Mouse (Mus musculus): ENCODE measurements around the gene Gm20388. TPM values are rescaled to one million over a fixed set of nuclear protein-coding genes. Genes with fewer than 3 reads are reported as not detected.
A peak's percentile ranks its signal among the peaks of the same experiment; 100 is the strongest.

Gene Gm20388
- total RNA-seq, 2 experiments from 2014 or later = 6.8 to 7.8 TPM

GRCm38 (mm10) chr8:120036578-120036977 is 125.9 kb downstream of the Gm20388 start:
- intact Hi-C loops (cut with DNase I) = no loop called here
- DNase-seq = no peak

DNA sequence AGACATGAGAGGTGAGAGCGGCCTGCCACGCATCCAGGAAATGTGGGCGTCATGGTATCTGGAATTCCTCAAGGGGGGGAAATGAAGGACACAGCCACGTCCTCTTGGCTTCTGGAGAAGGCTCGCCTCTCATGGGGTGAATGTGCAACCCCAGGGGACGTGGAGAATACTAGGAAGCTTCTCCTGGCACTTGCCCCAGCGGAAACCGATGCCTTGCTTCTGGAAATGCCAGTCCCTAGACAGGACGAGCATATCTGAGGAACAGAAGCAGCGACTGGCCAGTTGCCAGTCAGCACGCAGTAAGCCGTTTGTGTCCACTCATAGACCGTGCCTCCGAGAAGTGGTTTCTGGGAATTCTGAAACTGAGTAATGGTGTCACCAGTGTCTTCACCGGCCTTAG is 126.6 kb downstream of the Gm20388 start:
- no peak for DNase-seq
- intact Hi-C loops (cut with DNase I) = no loop called here

- DNase-seq = no peak
- intact Hi-C loops (cut with DNase I) = no loop called here
Measured at GRCm38 (mm10) chr8:120037611-120038010, 127.0 kb downstream of the Gm20388 start.

- intact Hi-C loops (cut with DNase I) = no loop called here
- no peak for DNase-seq
Measured at GRCm38 (mm10) chr8:120038741-120039140, 128.1 kb downstream of the Gm20388 start.

DNA sequence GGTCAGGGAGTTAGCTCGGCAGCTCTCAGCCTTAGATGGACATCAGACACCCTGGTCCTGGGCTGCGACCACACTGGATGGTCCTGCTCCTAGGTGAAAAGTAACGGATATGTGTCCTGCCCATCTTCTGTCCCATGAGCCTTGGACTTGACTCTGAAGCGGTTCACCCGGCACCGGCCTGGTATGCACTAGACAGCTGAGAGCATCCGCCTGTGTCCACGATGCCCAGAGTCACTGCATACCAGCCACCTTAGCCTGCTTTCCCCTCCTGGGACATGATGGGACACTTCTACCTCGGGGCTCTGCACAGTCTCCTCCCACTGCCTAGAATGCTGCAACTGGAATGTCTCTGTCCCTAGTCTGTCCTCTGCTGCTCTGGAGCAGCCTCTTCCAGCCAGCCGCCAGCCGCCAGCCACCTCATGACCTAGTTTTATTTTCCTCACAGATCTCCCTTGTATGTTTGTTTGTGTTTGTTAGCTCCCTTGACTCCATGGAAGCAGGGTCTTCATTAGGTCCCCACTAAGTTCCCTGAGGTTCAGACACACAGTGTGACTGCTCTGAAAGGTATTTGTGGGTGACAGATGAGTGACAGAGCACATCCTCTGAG is 128.8 kb downstream of the Gm20388 start:
- no peak for DNase-seq
- intact Hi-C loops (cut with DNase I) = no loop called here

- DNase-seq = no peak
- intact Hi-C loops (cut with DNase I) = no loop called here
Measured at GRCm38 (mm10) chr8:120040861-120041260, 130.2 kb downstream of the Gm20388 start.

GRCm38 (mm10) chr8:120042542-120043312 is 132.1 kb downstream of the Gm20388 start:
- DNase-seq = no peak
- intact Hi-C loops (cut with DNase I) = no loop called here

DNA sequence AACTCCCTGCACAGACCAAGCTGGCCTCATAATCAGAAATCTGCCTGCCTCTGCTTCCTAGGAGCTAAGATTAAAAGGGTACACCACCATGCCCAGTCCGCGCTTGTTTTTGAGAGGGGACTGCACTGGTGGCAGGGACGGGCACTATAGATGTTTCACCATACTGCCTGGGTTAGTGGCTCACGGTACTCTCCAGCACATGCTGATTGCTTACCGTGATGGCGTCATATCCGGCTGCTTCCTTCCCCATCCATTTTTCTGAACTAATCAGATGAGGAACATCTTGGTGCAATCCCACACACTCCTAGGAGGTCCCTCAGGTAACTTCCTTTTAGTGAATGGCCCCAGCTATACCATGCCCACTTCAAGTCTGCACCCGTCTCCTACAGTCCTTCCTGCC is 134.3 kb downstream of the Gm20388 start:
- intact Hi-C loops (cut with DNase I) = no loop called here
- DNase-seq = no peak

GRCm38 (mm10) chr8:120045471-120045870 is 134.8 kb downstream of the Gm20388 start:
- DNase-seq = no peak
- intact Hi-C loops (cut with DNase I) = no loop called here

DNA sequence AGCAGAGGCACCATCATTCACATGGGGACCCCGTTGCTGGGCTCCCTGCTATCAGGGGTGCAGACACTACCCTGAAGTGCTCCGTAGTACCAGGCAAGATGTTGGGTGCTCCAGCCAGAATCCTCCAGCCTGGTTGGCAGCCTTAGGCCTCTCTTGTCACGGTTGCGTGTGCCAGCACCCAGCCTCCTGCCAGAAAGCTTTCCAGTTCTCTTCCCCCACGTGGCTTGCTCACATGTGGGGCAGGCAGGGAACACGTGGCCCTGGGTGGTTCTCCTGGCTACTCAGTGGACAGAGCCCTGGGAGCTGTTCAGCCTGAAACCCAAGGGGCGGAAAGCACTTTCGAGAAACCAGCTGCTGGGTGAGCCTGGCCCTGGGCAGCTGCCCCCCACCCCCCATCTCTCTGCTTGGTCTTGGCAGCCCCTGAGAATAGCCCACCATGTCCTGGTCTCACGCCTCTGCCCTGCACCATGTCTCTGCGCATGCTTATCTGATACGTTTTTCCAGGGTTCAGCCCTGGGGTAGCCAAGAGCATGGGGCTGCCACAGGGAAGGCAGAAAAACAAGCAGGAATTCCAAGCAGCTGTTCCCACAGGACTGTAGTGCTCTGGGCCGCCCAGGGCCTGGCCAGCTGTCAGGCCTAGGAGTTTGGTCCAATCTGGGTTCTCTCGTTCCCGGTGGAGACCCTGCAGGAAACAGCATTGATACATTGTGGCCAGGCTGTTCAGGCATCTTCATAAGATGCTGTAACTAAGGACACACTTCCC is 135.8 kb downstream of the Gm20388 start:
- intact Hi-C loops (cut with DNase I) = loop anchor here (2.0 kb wide), 1 partner anchor 16 kb away; no protein-coding TSS in a partner anchor
- peak; percentile 89 to 92 for DNase-seq

DNA sequence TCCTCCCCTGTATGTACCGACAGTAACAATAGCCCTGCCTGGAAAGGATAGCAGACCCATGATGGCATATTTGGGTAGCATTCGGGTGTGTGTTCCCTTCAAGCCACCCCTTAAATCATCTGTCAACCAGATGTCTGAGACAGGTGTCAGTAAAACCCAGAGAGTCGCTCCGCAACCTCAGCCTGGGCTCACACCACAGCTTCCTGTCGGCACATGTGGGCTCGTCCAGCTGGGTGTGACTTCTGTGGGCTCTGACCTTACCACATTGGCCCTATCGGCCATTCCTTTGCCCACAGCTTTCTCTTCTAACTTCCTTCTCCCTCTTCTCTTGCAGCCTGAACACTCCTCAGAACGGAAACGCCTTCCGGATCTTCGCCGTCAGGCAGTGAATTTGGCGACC is 139.3 kb downstream of the Gm20388 start:
- DNase-seq = no peak
- intact Hi-C loops (cut with DNase I) = no loop called here

DNA sequence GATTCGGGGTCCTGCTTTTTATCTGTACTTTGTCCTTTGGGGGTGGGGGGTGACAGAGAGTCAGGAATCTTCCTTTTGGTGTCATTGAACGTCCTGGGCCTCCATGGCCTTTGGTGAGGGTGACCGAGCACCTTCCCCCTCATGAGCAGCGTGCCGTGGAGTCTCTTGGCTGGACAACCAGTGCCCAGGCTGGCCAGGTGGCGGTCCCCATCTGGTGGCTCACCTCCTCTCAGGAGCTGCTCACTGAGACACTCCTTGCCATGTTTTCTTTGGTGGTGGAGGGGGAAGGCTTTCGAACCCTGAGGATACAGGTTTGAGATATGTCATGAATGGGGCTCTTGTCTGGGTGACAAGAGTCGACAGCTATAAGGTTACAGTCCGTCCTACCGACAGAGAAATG is 139.7 kb downstream of the Gm20388 start:
- no peak for DNase-seq
- intact Hi-C loops (cut with DNase I) = no loop called here

- DNase-seq = no peak
- intact Hi-C loops (cut with DNase I) = no loop called here
Measured at GRCm38 (mm10) chr8:120051006-120051405, 140.4 kb downstream of the Gm20388 start.

- intact Hi-C loops (cut with DNase I) = no loop called here
Measured at GRCm38 (mm10) chr8:120051908-120052307, 141.3 kb downstream of the Gm20388 start.

GRCm38 (mm10) chr8:120052318-120052717 is 141.7 kb downstream of the Gm20388 start:
- intact Hi-C loops (cut with DNase I) = no loop called here
- no peak for DNase-seq

More at GRCm38 (mm10) chr8:120051908-120052307, 141.3 kb downstream of the Gm20388 start:
- no peak for DNase-seq

- intact Hi-C loops (cut with DNase I) = no loop called here
- DNase-seq = no peak
Measured at GRCm38 (mm10) chr8:120054833-120055232, 144.2 kb downstream of the Gm20388 start.

DNA sequence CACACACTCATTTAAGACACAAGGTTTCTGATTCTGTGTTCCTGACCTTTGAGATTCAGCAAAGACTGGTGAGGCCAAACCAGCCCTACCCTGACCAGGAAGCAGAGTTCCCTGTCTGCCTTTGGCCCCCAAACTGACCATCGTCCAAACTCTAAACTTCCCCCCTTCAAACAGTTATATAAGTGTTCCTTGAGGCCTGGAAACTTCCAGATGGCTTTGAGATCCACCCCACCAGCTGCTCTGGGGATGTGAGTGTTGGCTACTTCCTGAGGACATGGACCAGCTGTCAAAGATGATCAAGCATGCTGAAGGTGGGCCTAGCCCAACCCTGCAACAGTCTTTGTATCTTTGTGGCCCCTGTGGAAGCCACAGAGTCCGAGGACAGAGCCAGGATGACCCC is 146.4 kb downstream of the Gm20388 start:
- intact Hi-C loops (cut with DNase I) = no loop called here
- DNase-seq = no peak

GRCm38 (mm10) chr8:120062742-120063141 is 152.1 kb downstream of the Gm20388 start:
- intact Hi-C loops (cut with DNase I) = loop anchor here (2.0 kb wide), 1 partner anchor 16 kb away; no protein-coding TSS in a partner anchor
- DNase-seq = peak; percentile 54 to 62

- no peak for DNase-seq
- intact Hi-C loops (cut with DNase I) = loop anchor here (2.0 kb wide), 1 partner anchor 17 kb away; no protein-coding TSS in a partner anchor
Measured at GRCm38 (mm10) chr8:120063326-120063725, 152.7 kb downstream of the Gm20388 start.

GRCm38 (mm10) chr8:120065611-120066010 is 155.0 kb downstream of the Gm20388 start:
- intact Hi-C loops (cut with DNase I) = loop anchor here (5.0 kb wide), 1 partner anchor 63 kb away; no protein-coding TSS in a partner anchor
- DNase-seq = no peak

GRCm38 (mm10) chr8:120066226-120066625 is 155.6 kb downstream of the Gm20388 start:
- intact Hi-C loops (cut with DNase I) = loop anchor here (5.0 kb wide), 1 partner anchor 64 kb away; no protein-coding TSS in a partner anchor
- no peak for DNase-seq
